Mouse (Mus musculus) bone marrow, adult 2 months (tissue): Measurements from ENCODE around the gene Myo10.

Experiments used
- CTCF ChIP-seq: fragments of 200-500 bp; IDR thresholded peaks from 2 replicates; pipeline ENCODE4 v1.5.1; 2011; ENCODE audit warnings: low read length, control low read depth; ENCODE audit not compliant: control insufficient read depth, insufficient read depth
- POLR2A ChIP-seq: fragments of 200-500 bp; IDR thresholded peaks from 2 replicates; pipeline ENCODE4 v1.6.1; 2011; ENCODE audit warnings: low read depth, mild to moderate bottlenecking, control low read depth, low read length, borderline replicate concordance; ENCODE audit not compliant: control insufficient read depth

GRCm38 (mm10) chr15:25754342-25754951, 132.1 kb downstream of the Myo10 start:
- no peak for TF ChIP-seq CTCF
- no peak for TF ChIP-seq POLR2A
